Mouse (Mus musculus) E14TG2a.4 (cell line): ENCODE data around the gene Rbms3.

Experiments used
- CTCF ChIP-seq: conservative IDR thresholded peaks from 2 replicates; pipeline ENCODE4 v1.5.1; 2014; ENCODE audit warnings: low read length
- NANOG ChIP-seq: IDR thresholded peaks from 2 replicates; pipeline ENCODE4 v1.6.1; 2014; ENCODE audit warnings: borderline replicate concordance, low read length, mixed read lengths
- POU5F1 ChIP-seq: IDR thresholded peaks from 2 replicates; pipeline ENCODE4 v1.6.1; 2014; ENCODE audit warnings: low read length, borderline replicate concordance

DNA sequence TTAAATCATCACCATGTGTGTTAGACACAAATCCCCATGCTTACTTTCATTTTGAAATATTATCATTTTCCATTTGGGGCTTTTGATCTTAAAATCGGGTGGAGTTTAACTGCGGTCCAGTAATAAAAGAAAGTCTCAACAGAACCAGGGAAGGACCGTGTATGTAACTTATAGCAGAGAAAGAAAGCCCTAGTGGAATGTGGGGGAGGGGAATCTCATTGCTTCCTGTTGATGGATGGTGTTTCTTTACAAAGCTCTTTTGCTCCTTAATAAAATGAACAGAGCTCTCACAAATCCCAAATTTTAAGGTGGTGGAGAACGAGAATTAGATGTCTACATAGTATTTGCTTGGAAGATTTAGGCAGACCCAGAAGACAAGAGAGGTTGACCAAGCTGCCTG is 311.3 kb downstream of the Rbms3 start:
- TF ChIP-seq POU5F1 (no peak), CTCF (no peak), NANOG (no peak)
